Mouse (Mus musculus): ENCODE results near the gene Ctrc.
A peak's percentile ranks its signal among the peaks of the same experiment; 100 is the strongest.

Gene Ctrc

GRCm38 (mm10) chr4:141845999-141846398 is at the start of gene Ctrc:
Gene Ctrc, minus strand, starts transcription at chr4:141846359.
- DNase-seq, result no peak

- DNase-seq, result peak in 1 of 2 experiments; percentile 17
Observed at GRCm38 (mm10) chr4:141895772-141896171, 49.6 kb upstream of the Ctrc start.

GRCm38 (mm10) chr4:141893157-141893784 is 47.1 kb upstream of the Ctrc start:
- no peak for DNase-seq

GRCm38 (mm10) chr4:141886385-141886968 is 40.3 kb upstream of the Ctrc start:
- no peak for DNase-seq

- DNase-seq, result no peak
Observed at GRCm38 (mm10) chr4:141885451-141885850, 39.3 kb upstream of the Ctrc start.

- no peak for DNase-seq
Observed at GRCm38 (mm10) chr4:141882858-141883257, 36.7 kb upstream of the Ctrc start.

GRCm38 (mm10) chr4:141881950-141882349 is 35.8 kb upstream of the Ctrc start:
- no peak for DNase-seq

- DNase-seq, result no peak
Observed at GRCm38 (mm10) chr4:141881289-141881914, 35.2 kb upstream of the Ctrc start.

GRCm38 (mm10) chr4:141879875-141880274 is 33.7 kb upstream of the Ctrc start:
- DNase-seq, result no peak

- no peak for DNase-seq
Observed at GRCm38 (mm10) chr4:141879074-141879473, 32.9 kb upstream of the Ctrc start.

- no peak for DNase-seq
Observed at GRCm38 (mm10) chr4:141878621-141879020, 32.5 kb upstream of the Ctrc start.

- DNase-seq, result no peak
Observed at GRCm38 (mm10) chr4:141875481-141876108, 29.4 kb upstream of the Ctrc start.

- DNase-seq, result peak; percentile 80 to 90
Observed at GRCm38 (mm10) chr4:141874601-141875460, 28.7 kb upstream of the Ctrc start, which contains the start of gene Efhd2. Gene Efhd2, minus strand, starts transcription at chr4:141874920.

GRCm38 (mm10) chr4:141874111-141874600 is 28.0 kb upstream of the Ctrc start:
- no peak for DNase-seq

- peak; percentile 20 to 62 for DNase-seq
Observed at GRCm38 (mm10) chr4:141872977-141873376, 26.8 kb upstream of the Ctrc start.

GRCm38 (mm10) chr4:141871909-141872308 is 25.8 kb upstream of the Ctrc start:
- DNase-seq, result no peak

- DNase-seq, result no peak
Observed at GRCm38 (mm10) chr4:141871333-141871725, 25.2 kb upstream of the Ctrc start.

GRCm38 (mm10) chr4:141870666-141871332 is 24.6 kb upstream of the Ctrc start:
- peak; percentile 66 to 89 for DNase-seq

GRCm38 (mm10) chr4:141869436-141870215 is 23.5 kb upstream of the Ctrc start:
- no peak for DNase-seq

GRCm38 (mm10) chr4:141868051-141868450 is 21.9 kb upstream of the Ctrc start:
- DNase-seq, result no peak

- DNase-seq, result peak; percentile 64 to 77
Observed at GRCm38 (mm10) chr4:141867498-141867897, 21.3 kb upstream of the Ctrc start.
